Mouse (Mus musculus) midbrain, embryonic 14.5 days (tissue): ENCODE measurements around the gene Magi1. TPM values are rescaled to one million over a fixed set of nuclear protein-coding genes. Genes with fewer than 3 reads are reported as not detected.
A peak's percentile ranks its signal among the peaks of the same experiment; 100 is the strongest.

Experiments used
- ATAC-seq: fragments of 200-750 bp; cut with Nextera tagmentation; 2 replicates; pipeline ENCODE4 v1.8.0; 2017; ENCODE audit warnings: moderate number of reproducible peaks, moderate library complexity; ENCODE audit not compliant: low FRiP score, low TSS enrichment
- DNase-seq: peaks from one replicate; pipeline ENCODE4 v3.0.0-alpha.2; 2015
- H3K27ac ChIP-seq: fragments of 300-500 bp; sonication (generic); replicated peaks from 2 replicates; pipeline ENCODE4 v1.5.1; 2014; ENCODE audit warnings: mild to moderate bottlenecking, low read depth, low read length, moderate library complexity
- H3K27me3 ChIP-seq: fragments of 300-500 bp; sonication (generic); 2 replicates; pipeline ENCODE4 v1.6.1; 2014; ENCODE audit warnings: low read length, control low read depth, mixed read lengths; ENCODE audit not compliant: control insufficient read depth, insufficient read depth
- H3K36me3 ChIP-seq: fragments of 300-500 bp; sonication (generic); 2 replicates; pipeline ENCODE4 v1.6.1; 2014; ENCODE audit warnings: low read length, control low read depth; ENCODE audit not compliant: control insufficient read depth, insufficient read depth
- H3K4me1 ChIP-seq: fragments of 300-500 bp; sonication (generic); 2 replicates; pipeline ENCODE4 v1.6.1; 2014; ENCODE audit warnings: mild to moderate bottlenecking, antibody characterized with exemption, low read length, control low read depth; ENCODE audit not compliant: control insufficient read depth, insufficient read depth
- H3K4me2 ChIP-seq: fragments of 300-500 bp; sonication (generic); 2 replicates; pipeline ENCODE4 v1.6.1; 2014; ENCODE audit warnings: mild to moderate bottlenecking, low read length, moderate library complexity
- H3K4me3 ChIP-seq: fragments of 300-500 bp; sonication (generic); replicated peaks from 2 replicates; pipeline ENCODE4 v1.5.1; 2014; ENCODE audit warnings: low read depth, low read length
- H3K9ac ChIP-seq: fragments of 300-500 bp; sonication (generic); replicated peaks from 2 replicates; pipeline ENCODE4 v1.6.1; 2014; ENCODE audit warnings: mild to moderate bottlenecking, low read length, moderate library complexity
- H3K9me3 ChIP-seq: fragments of 300-500 bp; sonication (generic); 2 replicates; pipeline ENCODE4 v1.6.1; 2016; ENCODE audit warnings: low read length, control low read depth, mixed read lengths; ENCODE audit not compliant: control insufficient read depth
- WGBS: fragments of 180-500 bp; shearing (Covaris S2); extraction: QIAGEN DNeasy Blood & Tissue Kit; methylation state at CpG from one replicate; pipeline ENCODE4 v1.1.7; 2014; 5-methylcytosine and 5-hydroxymethylcytosine counted together
- polyA plus RNA-seq: library from polyadenylated mRNA; unstranded; fragments of >200 nt; fragmentation: Nextera tagmentation; extraction: Ambion mirVana; gene quantifications from 2 replicates; pipeline ENCODE4 v1.2.1, GENCODE M21; 2014

The Magi1 gene
- polyA plus RNA-seq, 1 experiment from 2014 or later = 34.9 TPM

- WGBS = 0% methylated on average over 2 of the region's 2 CpGs
- Histone ChIP-seq H3K9me3 (no peaks in the 10 kb centered on the region), H3K27me3 (no peaks in the 10 kb centered on the region), H3K4me2 (peak overlapping the region; percentile 65), H3K9ac (peak overlapping the region; percentile 92), H3K27ac (peak overlapping the region; percentile 99), H3K4me3 (peak overlapping the region; percentile 57), H3K36me3 (no peaks in the 10 kb centered on the region), H3K4me1 (peaks cover 30% of the 10 kb centered on the region)
- DNase-seq (peak; percentile 41), ATAC-seq (no peak)
Observed at GRCm38 (mm10) chr6:93911420-93911819, 372.3 kb downstream of the Magi1 start.

GRCm38 (mm10) chr6:93909976-93910375 is 373.7 kb downstream of the Magi1 start:
- Histone ChIP-seq H3K4me2 (peak overlapping the region; percentile 65), H3K9me3 (no peaks in the 10 kb centered on the region), H3K27ac (no peak overlapping the region), H3K36me3 (no peaks in the 10 kb centered on the region), H3K4me3 (peak overlapping the region; percentile 57), H3K27me3 (no peaks in the 10 kb centered on the region), H3K9ac (no peak overlapping the region), H3K4me1 (peaks cover 28% of the 10 kb centered on the region)
- no peak for DNase-seq
- WGBS = 71% methylated on average over 4 of the region's 4 CpGs
- no peak for ATAC-seq

GRCm38 (mm10) chr6:93904987-93905386 is 378.7 kb downstream of the Magi1 start:
- no peak overlapping the region for H3K4me3 ChIP-seq
- WGBS = 92% methylated on average over 2 of the region's 2 CpGs
- no peak overlapping the region for H3K9ac ChIP-seq
- DNase-seq = no peak
- ATAC-seq = no peak
- H3K4me1 ChIP-seq = peaks cover 4% of the 10 kb centered on the region
- no peaks in the 10 kb centered on the region for H3K27me3 ChIP-seq
- H3K4me2 ChIP-seq = no peak overlapping the region
- H3K36me3 ChIP-seq = no peaks in the 10 kb centered on the region
- no peaks in the 10 kb centered on the region for H3K9me3 ChIP-seq
- H3K27ac ChIP-seq = no peak overlapping the region

- H3K27ac ChIP-seq = no peak overlapping the region
Observed at GRCm38 (mm10) chr6:93902239-93902638, 381.5 kb downstream of the Magi1 start.

GRCm38 (mm10) chr6:93901408-93901807 is 382.3 kb downstream of the Magi1 start:
- no peak for ATAC-seq

More at GRCm38 (mm10) chr6:93902239-93902638, 381.5 kb downstream of the Magi1 start:
- ATAC-seq (no peak), DNase-seq (no peak)
- H3K36me3 ChIP-seq = no peaks in the 10 kb centered on the region
- WGBS = 80% methylated on average over 2 of the region's 2 CpGs
- no peaks in the 10 kb centered on the region for H3K27me3 ChIP-seq
- H3K4me2 ChIP-seq = no peak overlapping the region
- no peak overlapping the region for H3K4me3 ChIP-seq
- H3K4me1 ChIP-seq = no peaks in the 10 kb centered on the region
- no peaks in the 10 kb centered on the region for H3K9me3 ChIP-seq
- H3K9ac ChIP-seq = no peak overlapping the region

GRCm38 (mm10) chr6:93897512-93897911 is 386.2 kb downstream of the Magi1 start:
- H3K9me3 ChIP-seq = no peaks in the 10 kb centered on the region
- no peak overlapping the region for H3K4me3 ChIP-seq
- no peak overlapping the region for H3K4me2 ChIP-seq
- H3K36me3 ChIP-seq = no peaks in the 10 kb centered on the region
- 80% methylated on average over 2 of the region's 2 CpGs for WGBS
- no peak for ATAC-seq
- H3K9ac ChIP-seq = no peak overlapping the region
- no peaks in the 10 kb centered on the region for H3K27me3 ChIP-seq
- H3K27ac ChIP-seq = no peak overlapping the region
- H3K4me1 ChIP-seq = peaks cover 3% of the 10 kb centered on the region; the same call in 1 of the 2 replicates
- no peak for DNase-seq

More at GRCm38 (mm10) chr6:93901408-93901807, 382.3 kb downstream of the Magi1 start:
- no peak overlapping the region for H3K4me3 ChIP-seq
- no peaks in the 10 kb centered on the region for H3K4me1 ChIP-seq
- no peak overlapping the region for H3K9ac ChIP-seq
- DNase-seq = no peak
- H3K27me3 ChIP-seq = no peaks in the 10 kb centered on the region
- no peaks in the 10 kb centered on the region for H3K9me3 ChIP-seq
- no peak overlapping the region for H3K27ac ChIP-seq
- H3K4me2 ChIP-seq = no peak overlapping the region
- WGBS = 96% methylated on average over 2 of the region's 2 CpGs
- no peaks in the 10 kb centered on the region for H3K36me3 ChIP-seq

- Histone ChIP-seq H3K9ac (no peak overlapping the region), H3K27ac (no peak overlapping the region), H3K4me1 (peaks cover 3% of the 10 kb centered on the region; the same call in 1 of the 2 replicates), H3K4me2 (no peak overlapping the region), H3K4me3 (no peak overlapping the region), H3K9me3 (no peaks in the 10 kb centered on the region), H3K27me3 (no peaks in the 10 kb centered on the region), H3K36me3 (no peaks in the 10 kb centered on the region)
- ATAC-seq = no peak
- DNase-seq = no peak
- 78% methylated on average over 2 of the region's 2 CpGs for WGBS
Observed at GRCm38 (mm10) chr6:93895721-93896120, 388.0 kb downstream of the Magi1 start.

GRCm38 (mm10) chr6:93893956-93894355 is 389.8 kb downstream of the Magi1 start:
- Histone ChIP-seq H3K4me3 (no peak overlapping the region), H3K36me3 (no peaks in the 10 kb centered on the region), H3K4me1 (peaks cover 3% of the 10 kb centered on the region; the same call in 1 of the 2 replicates), H3K27me3 (no peaks in the 10 kb centered on the region), H3K9ac (no peak overlapping the region), H3K4me2 (no peak overlapping the region), H3K27ac (no peak overlapping the region), H3K9me3 (no peaks in the 10 kb centered on the region)
- no peak for ATAC-seq
- no peak for DNase-seq
- WGBS = 78% methylated on average over 7 of the region's 7 CpGs

- ATAC-seq = no peak
- no peaks in the 10 kb centered on the region for H3K9me3 ChIP-seq
- no peaks in the 10 kb centered on the region for H3K36me3 ChIP-seq
- H3K9ac ChIP-seq = no peak overlapping the region
- H3K27me3 ChIP-seq = no peaks in the 10 kb centered on the region
- no peak overlapping the region for H3K27ac ChIP-seq
- peaks cover 3% of the 10 kb centered on the region; the same call in 1 of the 2 replicates for H3K4me1 ChIP-seq
- DNase-seq = no peak
- H3K4me2 ChIP-seq = no peak overlapping the region
- H3K4me3 ChIP-seq = no peak overlapping the region
- 16% methylated on average over 5 of the region's 5 CpGs for whole genome bisulfite sequencing
Observed at GRCm38 (mm10) chr6:93892922-93893321, 390.8 kb downstream of the Magi1 start.
